Mouse (Mus musculus): Measurements from ENCODE around the gene App.

DNA sequence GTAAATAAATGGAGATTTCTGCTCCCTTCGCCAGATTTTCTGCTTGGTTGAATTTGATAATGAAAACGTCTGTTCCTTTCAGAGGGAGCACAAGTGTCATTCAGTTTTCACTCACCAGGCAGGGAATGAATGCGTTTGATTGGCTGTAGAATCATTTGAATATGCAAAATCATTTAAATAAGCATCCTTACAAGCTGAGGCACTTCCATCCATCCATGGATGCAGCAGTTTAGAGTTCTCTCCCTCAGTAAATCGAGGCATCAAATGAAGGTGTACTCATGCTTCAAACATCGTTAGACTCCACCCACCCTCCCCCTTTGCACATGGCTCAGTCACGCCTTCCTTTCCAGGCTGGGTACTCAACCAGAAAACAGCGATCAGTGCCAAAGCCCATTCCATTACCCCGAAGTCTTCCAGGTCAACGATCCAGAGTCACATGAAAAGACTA is 80.9 kb downstream of the App start:
- TF ChIP-seq CTCF (IDR thresholded peaks at IDR 0.05) (no peak), POLR2A (IDR thresholded peaks at IDR 0.05; ENCODE audit: insufficient read depth, low read depth, low read length) (no peak), EP300 (IDR thresholded peaks at IDR 0.05; ENCODE audit: insufficient read depth, low read depth, low read length) (no peak)

Measured in heart, adult 2 months (tissue).